27 mouse cellular contexts compared by ENCODE assay signal in the genomic region with DNA sequence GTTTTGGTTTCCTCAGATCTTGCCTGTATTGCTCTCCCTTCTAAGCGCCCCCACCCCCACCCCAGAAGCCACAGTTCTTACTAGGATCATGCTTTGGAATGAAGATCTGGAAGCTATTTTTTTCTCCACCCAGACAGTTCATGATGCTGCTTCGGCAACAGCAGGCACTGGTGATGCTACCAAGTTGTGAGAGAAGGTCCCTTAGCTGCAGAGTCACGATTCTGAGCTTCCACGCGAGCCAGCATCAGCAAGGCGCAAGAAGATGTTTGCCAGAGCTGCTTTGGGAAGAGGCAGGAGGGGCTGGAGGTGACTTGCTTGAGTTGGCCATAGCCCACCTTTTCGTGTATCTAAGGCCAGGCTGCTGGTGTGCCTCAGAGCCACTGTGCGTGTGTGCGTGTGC. TPM values are rescaled to one million over a fixed set of nuclear protein-coding genes. Genes with fewer than 3 reads are reported as not detected.
A peak's percentile ranks its signal among the peaks of the same experiment; 100 is the strongest.
DNase-seq lines count a peak whose midpoint lies in the region; TF ChIP-seq lines count a peak whose summit lies in the region.
"Had no signal": no experiment of that assay in that cellular context is flagged by ENCODE, and none has a peak within 500 bp of the region (broad histone marks: within the 10 kb centered on the region; RNA-seq: fewer than 3 reads in every experiment).

No protein-coding gene starts in this region.

- no peak for TF ChIP-seq POLR2A in heart, adult 2 months (IDR thresholded peaks at IDR 0.05; ENCODE audit: insufficient read depth, low read depth, low read length)

- H3K27ac ChIP-seq in heart, embryonic 10.5 days, result peak overlapping the region; percentile 81
- H3K27ac ChIP-seq in heart, adult 2 months, result no peak overlapping the region
- H3K27ac ChIP-seq in left cerebral cortex, adult 2 months, result peak overlapping the region; percentile 86
- peak overlapping the region; percentile 14; the same call in 1 of the 2 replicates for H3K27ac ChIP-seq in embryonic facial prominence, embryonic 10.5 days (replicated peaks)
- H3K27ac ChIP-seq: forebrain, embryonic 13.5 days; kidney, postnatal 0 days; limb, embryonic 10.5 days; midbrain, embryonic 15.5 days had no signal

- no peaks in the 10 kb centered on the region for H3K9me3 ChIP-seq in heart, embryonic 10.5 days
- H3K9me3 ChIP-seq in embryonic facial prominence, embryonic 10.5 days, result no peaks in the 10 kb centered on the region
- H3K9me3 ChIP-seq: forebrain, embryonic 13.5 days; limb, embryonic 10.5 days; midbrain, embryonic 15.5 days had no signal

- no peak for TF ChIP-seq CTCF in heart, adult 2 months (IDR thresholded peaks at IDR 0.05)
- TF ChIP-seq CTCF in left cerebral cortex, adult 2 months (IDR thresholded peaks at IDR 0.05), result no peak

- H3K36me3 ChIP-seq in heart, embryonic 10.5 days, result no peaks in the 10 kb centered on the region
- H3K36me3 ChIP-seq in heart, adult 2 months (ENCODE audit: control insufficient read depth, insufficient read depth, low read length), result no peaks in the 10 kb centered on the region
- no peaks in the 10 kb centered on the region for H3K36me3 ChIP-seq in embryonic facial prominence, embryonic 10.5 days (replicated peaks)
- H3K36me3 ChIP-seq: limb, embryonic 10.5 days; midbrain, embryonic 15.5 days had no signal

- no peak for DNase-seq in heart, embryonic 10.5 days (ENCODE audit: low spot score)
- DNase-seq in heart, adult 2 months, result no peak
- DNase-seq in left cerebral cortex, adult 2 months (ENCODE audit: extremely low spot score in 1 of 2, low spot score in 2 of 2), result peak in 1 of 2 experiments; percentile 63
- no peak for DNase-seq in left cerebral cortex, adult 11 months (ENCODE audit: low spot score)
- no peak for DNase-seq in embryonic facial prominence, embryonic 10.5 days (ENCODE audit: low spot score)
- peak; percentile 94 for DNase-seq in telencephalon, adult 2 months (ENCODE audit: low read depth, low spot score)
- no peak for DNase-seq in urinary bladder, adult 2 months (ENCODE audit: low spot score)
- DNase-seq: adrenal gland, postnatal 36 days; cerebellum, adult 18-20 months; kidney, adult 18-20 months; lung, adult 18-20 months; lung, postnatal 14 days; thymus, postnatal 14 days had no signal

- WGBS in heart, embryonic 10.5 days, result 48% methylated on average over 9 of the region's 9 CpGs
- 65% methylated on average over 9 of the region's 9 CpGs for WGBS in heart, adult 2 months
- 78% methylated on average over 9 of the region's 9 CpGs for WGBS in embryonic facial prominence, embryonic 10.5 days

- TF ChIP-seq EP300 in heart, adult 2 months (IDR thresholded peaks at IDR 0.05; ENCODE audit: insufficient read depth, low read depth, low read length), result no peak

- H3K4me3 ChIP-seq in heart, embryonic 10.5 days, result peak overlapping the region; percentile 36
- H3K4me3 ChIP-seq in heart, adult 2 months, result no peak overlapping the region
- H3K4me3 ChIP-seq in left cerebral cortex, adult 2 months, result no peak overlapping the region
- no peak overlapping the region for H3K4me3 ChIP-seq in embryonic facial prominence, embryonic 10.5 days
- H3K4me3 ChIP-seq: forebrain, embryonic 13.5 days; limb, embryonic 10.5 days; midbrain, embryonic 15.5 days; myocyte had no signal

- H3K9ac ChIP-seq in heart, adult 2 months (ENCODE audit: low read depth, low read length), result no peak overlapping the region
- H3K9ac ChIP-seq: forebrain, embryonic 13.5 days; midbrain, embryonic 15.5 days had no signal

- H3K27me3 ChIP-seq in heart, embryonic 10.5 days (ENCODE audit: insufficient read depth, poor library complexity, severe bottlenecking), result no peaks in the 10 kb centered on the region
- no peaks in the 10 kb centered on the region for H3K27me3 ChIP-seq in heart, adult 2 months (ENCODE audit: control insufficient read depth, insufficient read depth, low read length)
- H3K27me3 ChIP-seq in embryonic facial prominence, embryonic 10.5 days (replicated peaks; ENCODE audit: low read depth, poor library complexity, severe bottlenecking), result no peaks in the 10 kb centered on the region
- H3K27me3 ChIP-seq: CH12.LX; forebrain, embryonic 13.5 days; midbrain, embryonic 15.5 days had no signal

- peaks cover 67% of the 10 kb centered on the region for H3K4me1 ChIP-seq in heart, embryonic 10.5 days
- H3K4me1 ChIP-seq in heart, adult 2 months (ENCODE audit: control insufficient read depth, insufficient read depth, low read length), result peaks cover 13% of the 10 kb centered on the region
- H3K4me1 ChIP-seq in embryonic facial prominence, embryonic 10.5 days, result peaks cover 32% of the 10 kb centered on the region
- H3K4me1 ChIP-seq: forebrain, embryonic 13.5 days; midbrain, embryonic 15.5 days had no signal

- intact Hi-C loops in heart, adult 2 months (cut with DNase I), result no loop called here
- intact Hi-C loops in left cerebral cortex, adult 2 months (cut with DNase I), result no loop called here

- H3K79me2 ChIP-seq in heart, adult 2 months (replicated peaks; ENCODE audit: control insufficient read depth, insufficient read depth, low read length), result no peaks in the 10 kb centered on the region

RNA-seq across cellular contexts. Expression of a gene that starts 10.7 kb away (rescaled TPM):
- 139 and 151 TPM in 2 replicates for polyA plus RNA-seq in heart, embryonic 10.5 days (2016; fragmentation: Nextera tagmentation; extraction: Ambion mirVana)
- total RNA-seq in heart, adult 2 months (2021), result 10 to 100 TPM; 19.4 to 21.2 TPM
- 28.4 and 33.0 TPM in 2 replicates for polyA plus RNA-seq in heart, adult 2 months (2012; rRNA removed)
- total RNA-seq in left cerebral cortex, adult 2 months (2021), result 100 to 1,000 TPM; 271 to 279 TPM
- polyA plus RNA-seq in embryonic facial prominence, embryonic 10.5 days (2016; fragmentation: Nextera tagmentation; extraction: Ambion mirVana), result 40.7 and 41.8 TPM in 2 replicates
- polyA plus RNA-seq in urinary bladder, adult 2 months (2012; rRNA removed), result 79.2 and 95.6 TPM in 2 replicates

RNA-seq across cellular contexts. Expression of a gene that starts 39.3 kb away (rescaled TPM):
- not detected in 2 replicates for polyA plus RNA-seq in heart, embryonic 10.5 days (2016; fragmentation: Nextera tagmentation; extraction: Ambion mirVana)
- not detected for total RNA-seq in heart, adult 2 months (2021)
- not detected in 2 replicates for polyA plus RNA-seq in heart, adult 2 months (2012; rRNA removed)
- not detected for total RNA-seq in left cerebral cortex, adult 2 months (2021)
- not detected in 2 replicates for polyA plus RNA-seq in embryonic facial prominence, embryonic 10.5 days (2016; fragmentation: Nextera tagmentation; extraction: Ambion mirVana)
- not detected in 2 replicates for polyA plus RNA-seq in urinary bladder, adult 2 months (2012; rRNA removed)
- total RNA-seq: adrenal gland, postnatal 36 days; CH12.LX; layer of hippocampus, adult 18-20 months; megakaryocyte-erythroid progenitor cell, adult 5-6 weeks; MEL had no signal
- polyA plus RNA-seq: embryonic facial prominence, embryonic 11.5 days; forebrain, embryonic 13.5 days; heart, embryonic 16.5 days; hindbrain, embryonic 11.5 days; kidney, postnatal 0 days; limb, embryonic 10.5 days; liver, adult 2 months; midbrain, embryonic 15.5 days; myocyte; neural tube, embryonic 14.5 days had no signal

RNA-seq across cellular contexts. Expression of a gene that starts 59.5 kb away (rescaled TPM):
- polyA plus RNA-seq in heart, embryonic 10.5 days (2016; fragmentation: Nextera tagmentation; extraction: Ambion mirVana), result not detected in 2 replicates
- not detected for total RNA-seq in heart, adult 2 months (2021)
- 0.26 and 0.62 TPM in 2 replicates for polyA plus RNA-seq in heart, adult 2 months (2012; rRNA removed)
- total RNA-seq in left cerebral cortex, adult 2 months (2021), result not detected
- not detected in 2 replicates for polyA plus RNA-seq in embryonic facial prominence, embryonic 10.5 days (2016; fragmentation: Nextera tagmentation; extraction: Ambion mirVana)
- polyA plus RNA-seq in urinary bladder, adult 2 months (2012; rRNA removed), result 0.29 and 1.3 TPM in 2 replicates
- total RNA-seq: adrenal gland, postnatal 36 days; layer of hippocampus, adult 18-20 months; megakaryocyte-erythroid progenitor cell, adult 5-6 weeks; MEL had no signal
- polyA plus RNA-seq: embryonic facial prominence, embryonic 11.5 days; hindbrain, embryonic 11.5 days; limb, embryonic 10.5 days; myocyte; neural tube, embryonic 14.5 days had no signal
